Mouse (Mus musculus): Measurements from ENCODE around the gene Msi2.

DNA sequence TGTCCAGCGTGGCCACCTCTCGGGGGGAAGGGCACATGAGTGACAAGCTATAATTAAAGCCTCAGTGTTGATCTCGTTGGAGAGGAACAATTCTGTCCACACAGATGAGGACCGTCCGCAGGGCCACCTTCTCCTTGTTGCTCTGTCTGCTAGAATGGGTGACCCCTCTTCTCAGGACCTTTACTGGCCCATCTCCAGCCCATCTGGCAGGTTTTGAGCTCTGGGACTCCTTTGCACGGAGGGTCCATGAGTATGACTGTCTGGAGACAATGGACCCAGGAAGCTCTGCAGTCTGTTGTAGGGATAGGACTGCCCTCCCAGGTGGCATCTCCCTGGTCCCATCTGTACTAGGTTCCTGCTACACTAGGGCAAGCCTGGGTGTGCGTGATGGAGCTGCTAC is 406.7 kb downstream of the Msi2 start:
- TF ChIP-seq CTCF (conservative IDR thresholded peaks at IDR 0.05; ENCODE audit: low read length) (no peak), NANOG (IDR thresholded peaks at IDR 0.05; ENCODE audit: borderline replicate concordance, low read length) (no peak)

Data from E14TG2a.4 (cell line).